Mouse (Mus musculus): ENCODE measurements around the gene Zmym4. TPM values are rescaled to one million over a fixed set of nuclear protein-coding genes. Genes with fewer than 3 reads are reported as not detected.

Gene Zmym4
- polyA plus RNA-seq, 1 experiment from 2014 or later, result 30.4 TPM

GRCm38 (mm10) chr4:126879560-126880275 lies 88.2 kb downstream of the Zmym4 start:
- Histone ChIP-seq H3K9ac (ENCODE audit: low read length) (no peak overlapping the region), H3K9me3 (ENCODE audit: control insufficient read depth, low read length) (no peaks in the 10 kb centered on the region), H3K27ac (ENCODE audit: low read depth, low read length) (no peak overlapping the region), H3K4me3 (ENCODE audit: low read depth, low read length) (no peak overlapping the region), H3K4me1 (ENCODE audit: control insufficient read depth, insufficient read depth, low read length) (no peaks in the 10 kb centered on the region), H3K27me3 (ENCODE audit: control insufficient read depth, insufficient read depth, low read length) (no peaks in the 10 kb centered on the region), H3K36me3 (ENCODE audit: control insufficient read depth, insufficient read depth, low read length) (peaks cover 7% of the 10 kb centered on the region), H3K4me2 (ENCODE audit: low read depth) (no peak overlapping the region)
- ATAC-seq (ENCODE audit: insufficient read depth, low FRiP score, low TSS enrichment) (no peak), DNase-seq (ENCODE audit: low spot score) (no peak)
- WGBS, result 83% methylated on average over 5 of the region's 5 CpGs

DNA sequence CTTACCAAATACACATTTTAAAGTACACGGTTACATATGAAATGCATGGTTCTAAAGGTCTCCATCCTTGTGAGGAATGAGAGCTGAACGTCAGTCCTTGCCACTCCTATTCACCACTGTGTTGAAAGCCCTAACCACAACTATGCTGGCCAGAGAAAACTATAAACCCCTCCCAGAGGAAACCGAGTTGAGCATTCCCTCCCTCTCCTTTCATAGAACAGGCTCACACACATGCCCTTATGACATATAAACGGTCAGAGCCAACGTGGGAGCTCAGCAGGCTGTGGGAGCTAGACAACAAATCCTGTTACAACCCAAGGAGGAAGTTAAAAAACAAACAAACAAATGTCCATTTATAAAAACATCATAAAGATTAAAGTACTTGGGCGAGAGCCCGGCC lies 95.2 kb downstream of the Zmym4 start:
- no peaks in the 10 kb centered on the region for H3K4me1 ChIP-seq (ENCODE audit: control insufficient read depth, insufficient read depth, low read length)
- no peak overlapping the region for H3K27ac ChIP-seq (ENCODE audit: low read depth, low read length)
- H3K36me3 ChIP-seq (ENCODE audit: control insufficient read depth, insufficient read depth, low read length), result peaks cover 6% of the 10 kb centered on the region
- no peak overlapping the region for H3K4me2 ChIP-seq (ENCODE audit: low read depth)
- DNase-seq (ENCODE audit: low spot score) (no peak), ATAC-seq (ENCODE audit: insufficient read depth, low FRiP score, low TSS enrichment) (no peak)
- H3K9me3 ChIP-seq (ENCODE audit: control insufficient read depth, low read length), result no peaks in the 10 kb centered on the region
- H3K9ac ChIP-seq (ENCODE audit: low read length), result no peak overlapping the region
- no peak overlapping the region for H3K4me3 ChIP-seq (ENCODE audit: low read depth, low read length)
- no peaks in the 10 kb centered on the region for H3K27me3 ChIP-seq (ENCODE audit: control insufficient read depth, insufficient read depth, low read length)
- 79% methylated on average over 7 of the region's 7 CpGs for WGBS

GRCm38 (mm10) chr4:126868699-126869098 lies 99.2 kb downstream of the Zmym4 start:
- DNase-seq (ENCODE audit: low spot score) (no peak), ATAC-seq (ENCODE audit: insufficient read depth, low FRiP score, low TSS enrichment) (no peak)
- Histone ChIP-seq H3K27ac (ENCODE audit: low read depth, low read length) (no peak overlapping the region), H3K4me3 (ENCODE audit: low read depth, low read length) (no peak overlapping the region), H3K36me3 (ENCODE audit: control insufficient read depth, insufficient read depth, low read length) (peaks cover 11% of the 10 kb centered on the region), H3K4me2 (ENCODE audit: low read depth) (no peak overlapping the region), H3K9ac (ENCODE audit: low read length) (no peak overlapping the region), H3K4me1 (ENCODE audit: control insufficient read depth, insufficient read depth, low read length) (no peaks in the 10 kb centered on the region), H3K27me3 (ENCODE audit: control insufficient read depth, insufficient read depth, low read length) (no peaks in the 10 kb centered on the region), H3K9me3 (ENCODE audit: control insufficient read depth, low read length) (no peaks in the 10 kb centered on the region)
- WGBS, result 94% methylated on average over 12 of the region's 12 CpGs

DNA sequence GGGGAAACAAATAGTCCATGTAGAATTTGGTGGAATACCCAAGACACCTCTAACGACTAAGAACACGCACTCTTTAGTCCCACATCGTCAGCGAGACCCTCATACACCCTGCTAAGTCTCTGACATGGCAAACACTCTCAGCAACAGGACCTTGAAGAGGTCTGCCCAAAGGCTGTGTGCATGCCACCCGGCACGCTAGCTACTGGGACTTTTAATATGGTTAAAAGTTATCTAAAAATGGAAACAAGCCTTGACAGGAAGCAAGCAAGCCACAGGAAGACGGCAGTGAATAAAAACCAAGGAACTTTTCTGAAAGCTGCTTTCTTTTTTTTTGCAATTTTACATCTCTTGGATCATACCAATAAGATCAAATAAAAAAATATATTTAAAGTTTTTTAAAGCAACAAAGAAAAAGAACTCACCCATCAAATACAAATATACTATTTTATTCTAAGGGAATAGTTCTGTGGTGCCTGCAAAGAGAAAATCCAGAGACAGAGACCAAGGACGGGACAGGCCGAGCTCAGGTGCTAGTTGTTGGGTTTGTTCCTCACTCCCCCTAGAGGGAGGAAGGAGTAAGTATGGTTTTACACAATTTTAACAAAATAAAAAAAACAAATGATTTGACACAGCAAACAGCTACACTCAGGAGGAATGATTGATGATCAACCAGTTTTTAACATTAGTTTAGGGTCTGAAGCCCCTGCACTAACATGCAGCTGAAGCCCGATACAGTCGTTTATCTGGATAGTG lies 106.2 kb downstream of the Zmym4 start:
- Histone ChIP-seq H3K4me3 (ENCODE audit: low read depth, low read length) (no peak overlapping the region), H3K9me3 (ENCODE audit: control insufficient read depth, low read length) (no peaks in the 10 kb centered on the region), H3K27me3 (ENCODE audit: control insufficient read depth, insufficient read depth, low read length) (no peaks in the 10 kb centered on the region), H3K27ac (ENCODE audit: low read depth, low read length) (no peak overlapping the region), H3K4me2 (ENCODE audit: low read depth) (no peak overlapping the region), H3K9ac (ENCODE audit: low read length) (no peak overlapping the region), H3K36me3 (ENCODE audit: control insufficient read depth, insufficient read depth, low read length) (peaks cover 11% of the 10 kb centered on the region), H3K4me1 (ENCODE audit: control insufficient read depth, insufficient read depth, low read length) (no peaks in the 10 kb centered on the region)
- DNase-seq (ENCODE audit: low spot score) (no peak), ATAC-seq (ENCODE audit: insufficient read depth, low FRiP score, low TSS enrichment) (no peak)
- WGBS, result 89% methylated on average over 11 of the region's 11 CpGs

DNA sequence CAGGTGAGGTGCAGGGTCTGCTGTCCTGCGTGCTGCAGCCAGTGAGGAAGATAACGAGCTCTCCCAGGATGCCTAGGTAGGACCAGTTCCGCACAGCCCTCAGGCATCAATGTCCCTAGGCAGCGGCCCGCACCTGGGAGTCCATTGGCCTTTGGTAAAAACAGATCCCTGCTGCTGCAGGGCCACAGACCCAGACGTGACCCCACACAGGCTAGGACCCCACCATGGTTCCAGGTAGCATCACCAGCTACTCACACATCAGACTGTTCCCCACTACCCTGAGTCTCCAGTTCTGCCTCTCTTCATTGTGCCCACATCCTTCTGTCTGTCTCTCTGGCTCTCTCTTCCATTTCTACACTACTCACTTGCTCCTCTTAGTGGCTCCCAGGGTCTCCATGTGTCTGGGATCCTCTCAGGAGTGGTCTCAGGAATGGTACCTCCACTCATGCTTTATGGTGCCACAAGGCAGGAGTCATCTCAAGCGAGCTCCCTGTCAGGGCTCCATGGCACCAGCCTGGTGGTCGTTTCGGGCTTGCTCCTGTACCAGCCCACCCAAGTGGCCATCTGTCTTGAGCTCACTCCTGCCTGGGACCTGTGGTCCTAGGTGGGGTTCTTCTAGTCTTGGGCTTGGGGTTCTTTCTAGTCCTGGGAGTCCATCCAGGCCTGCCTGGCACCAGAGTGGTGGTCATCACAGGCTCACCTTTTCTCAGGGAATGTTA lies 107.5 kb downstream of the Zmym4 start:
- DNase-seq (ENCODE audit: low spot score) (no peak), ATAC-seq (ENCODE audit: insufficient read depth, low FRiP score, low TSS enrichment) (no peak)
- WGBS, result 88% methylated on average over 9 of the region's 9 CpGs
- no peaks in the 10 kb centered on the region for H3K9me3 ChIP-seq (ENCODE audit: control insufficient read depth, low read length)
- no peak overlapping the region for H3K27ac ChIP-seq (ENCODE audit: low read depth, low read length)
- H3K4me2 ChIP-seq (ENCODE audit: low read depth), result no peak overlapping the region
- no peaks in the 10 kb centered on the region for H3K27me3 ChIP-seq (ENCODE audit: control insufficient read depth, insufficient read depth, low read length)
- peaks cover 8% of the 10 kb centered on the region; the same call in 1 of the 2 replicates for H3K36me3 ChIP-seq (ENCODE audit: control insufficient read depth, insufficient read depth, low read length)
- H3K9ac ChIP-seq (ENCODE audit: low read length), result no peak overlapping the region
- H3K4me1 ChIP-seq (ENCODE audit: control insufficient read depth, insufficient read depth, low read length), result no peaks in the 10 kb centered on the region
- no peak overlapping the region for H3K4me3 ChIP-seq (ENCODE audit: low read depth, low read length)

DNA sequence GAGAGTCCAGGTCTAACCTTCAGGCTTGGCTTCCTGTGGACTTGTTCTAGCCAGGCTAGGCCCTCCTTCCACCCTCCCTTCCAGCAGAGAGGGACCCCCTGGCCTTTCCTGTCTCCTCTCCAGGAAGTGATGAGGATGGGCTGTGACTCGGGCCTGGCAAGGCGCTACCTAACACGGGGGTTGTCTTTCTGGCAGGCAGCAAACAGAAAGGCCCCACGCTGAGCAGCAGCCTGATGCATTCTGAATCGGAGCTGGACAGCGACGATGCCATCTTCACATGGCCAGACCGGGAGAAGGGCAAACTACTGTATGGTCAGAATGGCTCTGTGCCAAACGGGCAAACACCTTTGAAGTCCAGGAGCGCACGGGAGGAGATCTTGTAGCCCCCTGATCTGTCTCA lies 115.0 kb downstream of the Zmym4 start:
- WGBS, result 79% methylated on average over 11 of the region's 11 CpGs
- Histone ChIP-seq H3K9me3 (ENCODE audit: control insufficient read depth, low read length) (no peaks in the 10 kb centered on the region), H3K4me2 (ENCODE audit: low read depth) (no peak overlapping the region), H3K27me3 (ENCODE audit: control insufficient read depth, insufficient read depth, low read length) (no peaks in the 10 kb centered on the region), H3K9ac (ENCODE audit: low read length) (no peak overlapping the region), H3K27ac (ENCODE audit: low read depth, low read length) (no peak overlapping the region), H3K4me1 (ENCODE audit: control insufficient read depth, insufficient read depth, low read length) (no peaks in the 10 kb centered on the region), H3K36me3 (ENCODE audit: control insufficient read depth, insufficient read depth, low read length) (peaks cover 2% of the 10 kb centered on the region; the same call in 1 of the 2 replicates), H3K4me3 (ENCODE audit: low read depth, low read length) (no peak overlapping the region)
- no peak for DNase-seq (ENCODE audit: low spot score)
- no peak for ATAC-seq (ENCODE audit: insufficient read depth, low FRiP score, low TSS enrichment)

DNA sequence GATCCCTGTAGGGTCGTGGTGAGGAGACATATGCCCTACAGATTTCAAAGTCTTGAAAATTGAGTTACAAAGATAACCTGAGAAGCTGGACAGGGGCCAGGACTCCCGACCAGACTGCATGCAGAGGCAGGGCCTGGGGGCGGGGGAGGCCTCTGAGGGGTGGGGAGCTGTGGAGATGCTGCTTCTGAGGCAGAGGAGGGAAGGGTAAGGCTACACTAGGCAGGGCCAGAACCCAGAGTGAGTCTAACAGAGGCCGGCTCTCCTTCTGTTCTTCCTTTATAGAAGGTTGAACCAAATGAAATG lies 117.2 kb downstream of the Zmym4 start:
- ATAC-seq (ENCODE audit: insufficient read depth, low FRiP score, low TSS enrichment) (no peak), DNase-seq (ENCODE audit: low spot score) (no peak)
- H3K27ac ChIP-seq (ENCODE audit: low read depth, low read length), result no peak overlapping the region
- no peaks in the 10 kb centered on the region for H3K27me3 ChIP-seq (ENCODE audit: control insufficient read depth, insufficient read depth, low read length)
- no peak overlapping the region for H3K4me3 ChIP-seq (ENCODE audit: low read depth, low read length)
- no peak overlapping the region for H3K9ac ChIP-seq (ENCODE audit: low read length)
- 66% methylated on average over 4 of the region's 4 CpGs for WGBS
- H3K9me3 ChIP-seq (ENCODE audit: control insufficient read depth, low read length), result no peaks in the 10 kb centered on the region
- no peak overlapping the region for H3K4me2 ChIP-seq (ENCODE audit: low read depth)
- no peaks in the 10 kb centered on the region for H3K4me1 ChIP-seq (ENCODE audit: control insufficient read depth, insufficient read depth, low read length)
- peaks cover 2% of the 10 kb centered on the region for H3K36me3 ChIP-seq (ENCODE audit: control insufficient read depth, insufficient read depth, low read length)

DNA sequence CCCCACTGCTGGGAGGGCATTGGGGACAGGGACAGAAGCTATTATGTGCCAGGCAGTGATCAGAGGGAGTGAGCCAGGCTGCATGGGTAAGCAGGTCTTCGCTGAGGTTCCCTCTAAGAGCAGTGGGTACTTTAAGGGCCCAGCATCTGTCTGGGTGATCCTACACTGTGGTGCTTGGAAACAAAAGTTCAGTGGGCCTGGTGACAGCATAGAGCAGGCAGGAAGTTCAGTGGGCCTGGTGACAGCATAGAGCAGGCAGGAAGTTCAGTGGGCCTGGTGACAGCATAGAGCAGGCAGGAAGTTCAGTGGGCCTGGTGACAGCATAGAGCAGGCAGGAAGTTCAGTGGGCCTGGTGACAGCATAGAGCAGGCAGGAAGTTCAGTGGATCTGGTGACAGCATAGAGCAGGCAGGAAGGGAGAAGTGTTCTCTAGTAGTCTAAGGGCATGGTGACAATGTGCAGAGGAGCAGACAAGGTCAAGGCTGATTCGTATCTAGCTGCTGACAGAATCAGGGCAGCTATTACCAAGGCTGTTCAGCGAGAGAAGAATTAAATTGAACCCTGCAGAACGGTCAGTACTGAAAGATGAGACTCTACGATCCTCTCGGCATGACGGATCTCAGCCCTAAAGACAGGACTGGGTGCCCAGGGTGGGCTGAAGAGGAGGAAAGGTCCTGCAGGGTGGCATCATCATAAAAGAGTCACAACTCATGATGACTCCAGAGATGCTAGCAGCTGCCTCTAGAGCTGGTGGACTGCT lies 117.7 kb downstream of the Zmym4 start:
- DNase-seq (ENCODE audit: low spot score), result no peak
- no peaks in the 10 kb centered on the region for H3K27me3 ChIP-seq (ENCODE audit: control insufficient read depth, insufficient read depth, low read length)
- 84% methylated on average over 7 of the region's 7 CpGs for WGBS
- no peak overlapping the region for H3K27ac ChIP-seq (ENCODE audit: low read depth, low read length)
- H3K9ac ChIP-seq (ENCODE audit: low read length), result no peak overlapping the region
- no peak overlapping the region for H3K4me3 ChIP-seq (ENCODE audit: low read depth, low read length)
- H3K36me3 ChIP-seq (ENCODE audit: control insufficient read depth, insufficient read depth, low read length), result peaks cover 2% of the 10 kb centered on the region
- ATAC-seq (ENCODE audit: insufficient read depth, low FRiP score, low TSS enrichment), result no peak
- no peaks in the 10 kb centered on the region for H3K4me1 ChIP-seq (ENCODE audit: control insufficient read depth, insufficient read depth, low read length)
- H3K9me3 ChIP-seq (ENCODE audit: control insufficient read depth, low read length), result no peaks in the 10 kb centered on the region
- H3K4me2 ChIP-seq (ENCODE audit: low read depth), result no peak overlapping the region

Measured in neural tube, embryonic 11.5 days (tissue).